Mouse (Mus musculus) heart, postnatal 4 days (tissue): ENCODE measurements at regions not wholly inside any gene's neighbourhood (a gene's known extent, or its start where the extent isn't known, plus 50 kb on each side); places are given as distances from the start of the nearest gene placed in this dataset.

Experiments
- DNase-seq: peaks from one replicate; pipeline ENCODE4 v3.0.0; 2021

DNA sequence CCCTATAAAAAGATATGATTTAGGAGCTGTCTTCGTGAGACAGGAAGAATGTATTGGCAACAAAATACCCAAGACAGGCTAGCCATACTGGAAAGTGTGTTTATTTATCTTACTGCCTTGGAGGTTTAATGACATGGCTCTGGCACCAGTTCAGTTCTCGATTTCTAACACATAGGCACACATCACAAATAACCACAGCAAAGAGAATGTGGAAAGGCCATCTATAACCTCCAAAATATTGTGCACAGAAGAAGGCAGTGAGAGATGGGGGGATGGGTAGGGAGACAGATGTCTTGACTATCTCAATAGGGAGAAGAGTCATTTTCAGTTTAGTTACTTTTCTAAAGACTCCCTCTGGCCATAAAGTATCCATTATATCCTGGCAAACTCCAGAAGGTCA, 90.5 kb downstream of the Minar1 start:
- no peak for DNase-seq

DNA sequence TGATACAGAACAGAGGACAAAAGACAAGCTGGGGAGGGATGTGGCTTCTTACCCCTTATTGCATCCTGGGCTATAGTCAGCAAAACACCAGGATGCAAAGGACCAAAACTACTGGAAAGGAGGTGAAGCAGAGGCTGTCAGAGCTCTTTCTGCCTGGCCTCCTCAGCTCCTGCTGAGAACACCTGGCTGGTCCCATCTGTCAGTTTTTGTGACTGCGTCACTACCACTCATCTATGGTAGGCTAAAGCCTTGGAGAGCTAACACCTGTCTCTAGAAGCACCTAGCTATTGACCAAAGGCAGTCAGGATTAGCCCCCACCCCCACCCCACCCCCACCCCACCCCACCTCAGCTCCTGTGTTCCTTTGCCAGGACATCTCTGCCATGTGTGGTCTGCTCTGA, 98.8 kb downstream of the Minar1 start:
- no peak for DNase-seq

DNA sequence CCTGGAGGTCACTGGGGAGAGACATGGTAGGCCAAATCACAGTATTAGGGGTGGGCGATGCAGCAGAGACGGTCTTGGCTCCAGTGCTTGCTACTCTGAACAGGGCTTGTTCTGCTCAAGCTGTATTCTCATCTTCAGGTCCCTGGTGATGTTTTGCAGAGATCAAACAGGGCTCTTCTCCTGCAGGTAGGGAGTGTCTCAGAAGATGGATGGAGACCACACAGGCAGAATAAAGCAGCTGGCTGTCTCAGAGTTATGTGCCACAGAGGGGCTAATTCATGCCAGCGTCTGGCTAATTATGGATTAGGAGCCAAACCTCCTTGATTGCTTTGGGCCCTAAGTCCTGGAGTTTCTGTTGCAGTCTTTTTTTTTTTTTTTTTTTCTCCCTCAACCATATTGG, 99.2 kb downstream of the Minar1 start:
- no peak for DNase-seq

DNA sequence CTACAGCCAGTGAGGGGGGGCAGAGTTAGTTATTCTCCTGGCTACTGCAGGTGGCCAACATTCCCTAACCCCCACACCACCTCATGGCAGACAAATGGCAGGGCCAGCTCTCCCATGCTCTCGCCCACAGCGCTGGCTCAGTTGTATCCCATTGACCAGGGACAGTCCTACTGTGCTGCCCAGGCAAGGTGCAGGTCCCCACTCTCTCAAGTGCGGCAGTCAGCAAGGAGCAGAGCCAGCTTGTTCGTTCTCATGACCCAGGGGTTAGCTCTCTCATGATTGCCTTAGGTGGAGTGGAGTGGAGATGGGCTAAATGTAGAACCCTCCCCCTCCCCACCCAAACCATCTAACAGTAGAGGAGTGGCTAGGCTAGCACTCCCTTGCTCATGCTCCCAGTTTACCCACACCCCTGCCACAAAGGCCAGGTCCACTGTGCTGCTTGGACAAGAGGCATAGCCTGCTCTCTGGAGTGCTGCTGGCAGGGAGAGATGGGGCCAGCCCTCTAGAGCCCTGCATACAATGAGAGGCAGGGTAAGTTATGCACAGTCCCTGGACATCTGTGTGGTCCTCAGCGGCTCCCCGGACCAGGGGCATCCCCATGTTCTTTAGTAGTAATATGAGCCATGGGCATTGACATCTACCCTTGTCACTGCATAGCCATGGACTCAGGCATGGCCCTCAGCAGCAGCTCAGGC, 114.4 kb downstream of the Minar1 start:
- no peak for DNase-seq

DNA sequence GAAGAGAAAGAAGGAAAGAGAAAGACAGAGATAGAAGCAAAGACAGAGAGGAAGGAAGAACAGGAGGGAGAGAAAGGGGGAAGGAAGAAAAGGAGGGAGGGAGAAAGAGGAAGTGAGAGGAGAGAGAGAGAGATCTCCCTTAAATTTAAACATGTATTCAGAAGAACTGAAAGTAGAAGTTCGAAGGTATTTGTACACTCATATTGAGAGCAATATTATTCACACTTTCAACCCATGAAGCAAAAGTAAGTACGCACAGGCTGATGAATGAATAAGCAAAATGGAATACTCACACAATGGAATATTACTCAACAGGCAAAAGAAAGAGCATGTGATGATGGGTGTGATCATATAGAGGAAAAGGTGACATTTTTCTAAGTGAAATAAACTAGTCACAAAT, 120.8 kb downstream of the Minar1 start:
- DNase-seq, result no peak

DNA sequence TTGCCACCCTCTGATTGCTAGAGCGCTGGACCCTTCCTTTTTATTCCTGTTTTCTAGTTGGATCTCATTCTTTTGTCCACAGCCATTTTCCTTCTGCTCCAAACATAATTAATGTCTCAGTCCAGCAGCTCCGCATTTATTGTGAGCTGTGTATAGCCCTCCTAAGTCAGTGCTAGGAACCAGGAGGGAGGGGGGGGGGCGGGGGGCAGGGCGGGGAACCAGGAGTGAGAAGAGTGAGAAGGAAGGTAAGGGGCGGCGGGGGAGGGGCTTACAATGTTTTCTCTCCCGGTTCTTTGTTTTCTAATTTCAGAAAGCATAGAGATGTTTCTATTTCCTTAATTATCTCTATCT, 125.6 kb downstream of the Minar1 start:
- DNase-seq, result no peak

DNA sequence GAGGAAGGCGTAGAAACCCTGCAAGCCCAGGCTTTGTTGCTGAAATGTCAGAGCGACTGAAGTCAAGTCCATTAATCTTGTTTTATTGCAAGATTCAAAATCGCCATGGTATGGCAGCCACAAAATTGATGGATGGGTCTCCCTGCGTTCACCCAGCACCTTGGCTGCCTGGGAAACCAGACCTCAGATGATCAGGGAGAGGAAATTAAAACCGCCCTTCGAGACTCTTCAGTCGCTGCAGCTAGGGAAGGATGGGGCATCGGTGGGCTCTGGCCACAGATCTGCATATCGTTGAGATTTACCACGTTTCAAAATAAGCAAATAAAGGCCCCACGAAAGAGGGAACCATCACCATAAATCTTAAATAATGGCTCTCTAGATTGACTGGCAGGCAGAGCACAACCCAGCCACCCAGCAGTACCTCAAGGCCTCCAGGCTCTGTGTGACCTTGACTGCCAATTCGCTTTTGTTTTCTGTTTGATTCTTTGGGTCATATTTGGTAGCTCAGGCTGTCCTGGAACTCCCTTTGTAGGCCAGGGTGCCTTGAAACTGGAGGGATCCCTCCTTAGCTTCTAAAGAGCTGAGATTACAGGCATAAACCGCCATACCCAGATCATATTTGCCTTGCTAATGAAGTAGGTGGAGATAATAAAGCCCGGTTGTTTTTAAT, 126.1 kb downstream of the Minar1 start:
- DNase-seq, result no peak

DNA sequence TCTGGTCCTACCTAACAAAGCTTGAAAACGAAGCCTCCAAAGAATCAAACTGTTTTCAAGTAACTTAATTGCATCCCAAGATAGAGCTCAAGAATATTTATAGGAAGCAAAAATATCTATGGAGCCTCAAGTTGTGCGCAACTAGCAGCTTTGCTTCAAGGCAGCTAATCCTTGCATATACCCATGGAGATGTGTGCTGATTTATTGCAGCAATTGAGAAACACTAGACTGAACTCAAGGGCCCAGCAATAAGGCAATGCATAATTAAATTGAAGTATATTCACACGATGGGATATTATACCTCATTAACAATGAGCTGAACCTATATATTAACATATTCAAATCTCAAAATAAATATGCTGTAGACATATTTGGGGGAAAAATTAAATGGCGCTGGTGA, 135.3 kb downstream of the Minar1 start:
- DNase-seq, result no peak

DNA sequence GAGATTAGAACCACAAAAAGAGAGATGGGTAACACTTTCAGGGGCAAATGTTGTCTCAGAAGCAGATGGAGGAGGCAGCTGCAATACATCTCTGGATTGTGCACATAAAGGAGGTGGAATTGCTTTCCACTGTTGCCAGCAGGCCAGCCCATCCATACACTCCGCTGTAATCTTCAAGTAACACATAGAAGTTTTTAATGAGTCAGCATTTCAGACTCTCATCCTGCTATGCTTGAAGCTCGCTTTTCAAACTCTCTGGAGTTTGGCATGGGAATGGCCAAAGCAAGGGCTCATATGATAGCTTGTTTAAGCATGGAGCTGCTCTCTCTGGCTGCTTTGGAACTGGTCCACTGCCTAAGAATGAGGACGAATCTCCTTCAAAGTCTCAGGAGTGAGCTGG, 143.5 kb downstream of the Minar1 start:
- DNase-seq, result no peak

DNA sequence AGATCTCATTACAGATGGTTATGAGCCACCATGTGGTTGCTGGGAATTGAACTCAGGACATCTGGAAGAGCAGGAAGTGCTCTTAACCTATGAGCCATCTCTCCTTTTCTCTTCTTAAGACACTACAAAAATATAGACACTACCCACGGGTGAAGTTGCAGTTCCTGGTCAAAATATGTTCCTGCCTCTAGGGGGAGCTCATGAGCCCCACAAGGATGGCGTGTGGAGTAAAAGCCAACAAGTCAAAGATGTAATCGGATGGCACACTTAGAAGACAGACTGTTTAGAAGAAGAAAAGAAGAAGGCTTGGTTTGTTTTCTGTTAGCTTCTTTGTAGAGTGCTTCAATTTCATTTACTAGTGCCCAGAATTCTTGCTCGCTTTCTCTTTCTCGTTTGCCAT, 161.7 kb downstream of the Minar1 start:
- peak; percentile 30 for DNase-seq

DNA sequence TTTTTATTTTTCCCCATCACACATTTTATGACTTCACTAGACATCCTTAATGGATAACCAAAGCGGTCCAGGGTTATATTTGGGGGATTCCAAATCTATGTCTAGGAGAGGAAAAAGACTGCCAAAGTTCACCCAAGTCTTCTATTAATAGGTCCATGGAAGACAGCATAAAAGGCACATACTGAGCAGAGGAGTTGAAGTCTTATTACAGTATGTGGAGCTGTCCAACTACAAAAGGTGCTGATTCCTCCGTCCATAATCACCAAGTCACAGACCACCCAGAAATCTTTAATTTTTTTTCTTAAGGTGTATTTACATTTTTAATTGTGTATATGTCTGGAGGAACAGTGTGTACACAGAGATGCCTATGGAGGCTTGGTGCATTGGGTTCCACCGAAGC, 166.3 kb downstream of the Minar1 start:
- no peak for DNase-seq

DNA sequence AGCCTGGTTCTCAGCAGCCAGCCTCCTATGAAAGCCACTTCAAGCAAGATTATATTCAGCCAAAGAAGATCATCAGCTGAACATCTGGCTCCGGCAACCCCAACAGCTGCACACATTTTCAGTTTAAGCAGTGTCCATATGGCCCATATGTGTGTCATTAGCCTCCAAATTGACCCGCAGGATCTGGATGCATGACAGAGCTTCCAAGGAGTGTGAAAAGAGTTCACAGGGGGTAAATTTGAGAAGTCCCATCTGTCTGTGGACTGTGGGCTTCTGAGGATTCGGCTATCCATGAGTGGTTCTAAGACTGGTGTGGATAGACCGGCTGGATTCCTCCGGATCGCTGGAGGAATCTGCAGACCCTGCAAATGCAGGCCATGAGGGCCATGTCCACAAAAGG, 173.3 kb downstream of the Minar1 start:
- no peak for DNase-seq
